Mouse (Mus musculus) forebrain, embryonic 10.5 days (tissue): ENCODE data around the gene Ankrd28. TPM values are rescaled to one million over a fixed set of nuclear protein-coding genes. Genes with fewer than 3 reads are reported as not detected.
A peak's percentile ranks its signal among the peaks of the same experiment; 100 is the strongest.

Experiments used
- DNase-seq: peaks from one replicate; pipeline ENCODE4 v3.0.0-alpha.2; 2017; ENCODE audit warnings: low spot score; ENCODE audit errors: extremely low spot score
- H3K27ac ChIP-seq: fragments of 300-500 bp; sonication (generic); 2 replicates; pipeline ENCODE4 v1.5.1; 2016; ENCODE audit warnings: mild to moderate bottlenecking
- H3K27me3 ChIP-seq: fragments of 300-500 bp; sonication (generic); 2 replicates; pipeline ENCODE4 v1.6.1; 2016; ENCODE audit warnings: mild to moderate bottlenecking; ENCODE audit not compliant: poor library complexity, severe bottlenecking
- H3K36me3 ChIP-seq: fragments of 300-500 bp; sonication (generic); replicated peaks from 2 replicates; pipeline ENCODE4 v1.6.1; 2016; ENCODE audit warnings: mild to moderate bottlenecking, moderate library complexity
- H3K4me1 ChIP-seq: fragments of 300-500 bp; sonication (generic); 2 replicates; pipeline ENCODE4 v1.6.1; 2016
- H3K4me3 ChIP-seq: fragments of 300-500 bp; sonication (generic); 2 replicates; pipeline ENCODE4 v1.5.1; 2016; ENCODE audit warnings: mild to moderate bottlenecking, moderate library complexity
- H3K9me3 ChIP-seq: fragments of 300-500 bp; sonication (generic); 2 replicates; pipeline ENCODE4 v1.6.1; 2016; ENCODE audit warnings: mild to moderate bottlenecking, moderate library complexity
- WGBS: fragments of 180-500 bp; shearing (Covaris S2); methylation state at CpG from one replicate; pipeline ENCODE4 v1.1.7; 2016; 5-methylcytosine and 5-hydroxymethylcytosine counted together
- polyA plus RNA-seq: library from polyadenylated mRNA; unstranded; fragments of >200 nt; fragmentation: Nextera tagmentation; extraction: Ambion mirVana; gene quantifications from 2 replicates; pipeline ENCODE4 v1.2.1, GENCODE M21; 2016

The Ankrd28 gene
- polyA plus RNA-seq, 1 experiment from 2014 or later: 14.1 TPM

DNA sequence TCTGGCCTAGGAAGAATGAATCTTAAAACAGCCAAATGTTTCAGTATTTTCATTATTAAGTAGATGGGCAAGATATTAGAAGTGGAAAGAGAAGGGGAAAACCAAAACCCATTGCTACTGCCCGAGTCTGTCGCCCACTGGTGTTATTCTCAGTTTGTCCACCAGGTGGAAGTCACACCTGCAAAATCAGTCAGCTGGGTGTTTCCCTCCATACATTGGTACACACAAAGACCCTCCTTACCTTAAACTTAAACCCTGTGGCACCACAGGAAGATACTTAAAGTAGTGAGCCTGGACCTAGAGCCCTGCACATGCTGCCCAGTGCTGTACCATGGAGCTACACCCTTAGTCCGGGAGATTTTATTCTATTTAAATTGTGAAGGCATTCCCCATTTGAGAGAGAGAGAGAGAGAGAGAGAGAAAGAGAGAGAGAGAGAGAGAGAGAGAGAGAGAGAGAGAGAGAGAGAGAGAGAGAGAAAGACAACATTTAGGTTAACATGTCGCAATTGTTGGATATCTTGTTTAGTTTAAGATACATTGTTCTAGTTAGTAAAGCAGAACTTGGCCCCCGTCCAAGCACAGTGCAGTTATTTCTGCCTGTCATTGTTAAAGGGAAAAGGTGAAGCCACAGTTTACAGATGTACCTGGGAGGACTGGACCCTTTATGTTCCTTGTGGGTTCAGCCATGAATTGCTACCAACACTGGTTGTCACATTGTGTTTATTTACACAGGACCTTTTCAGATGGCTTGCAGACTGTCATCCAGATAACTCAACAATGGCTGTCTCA is 173.4 kb downstream of the Ankrd28 start:
- Histone ChIP-seq H3K4me3 (no peak overlapping the region), H3K4me1 (peaks cover 34% of the 10 kb centered on the region), H3K27me3 (no peaks in the 10 kb centered on the region), H3K36me3 (no peaks in the 10 kb centered on the region), H3K27ac (peak overlapping the region; percentile 72; the same call in 1 of the 2 replicates), H3K9me3 (no peaks in the 10 kb centered on the region)
- WGBS: 49% methylated on average over 5 of the region's 5 CpGs
- peak; percentile 60 for DNase-seq

GRCm38 (mm10) chr14:31656386-31656785 is 174.1 kb downstream of the Ankrd28 start:
- no peaks in the 10 kb centered on the region for H3K36me3 ChIP-seq
- DNase-seq: no peak
- no peak overlapping the region for H3K4me3 ChIP-seq
- 82% methylated on average over 7 of the region's 7 CpGs for WGBS
- H3K27ac ChIP-seq: no peak overlapping the region
- H3K4me1 ChIP-seq: peaks cover 28% of the 10 kb centered on the region
- no peaks in the 10 kb centered on the region for H3K27me3 ChIP-seq
- H3K9me3 ChIP-seq: no peaks in the 10 kb centered on the region

DNA sequence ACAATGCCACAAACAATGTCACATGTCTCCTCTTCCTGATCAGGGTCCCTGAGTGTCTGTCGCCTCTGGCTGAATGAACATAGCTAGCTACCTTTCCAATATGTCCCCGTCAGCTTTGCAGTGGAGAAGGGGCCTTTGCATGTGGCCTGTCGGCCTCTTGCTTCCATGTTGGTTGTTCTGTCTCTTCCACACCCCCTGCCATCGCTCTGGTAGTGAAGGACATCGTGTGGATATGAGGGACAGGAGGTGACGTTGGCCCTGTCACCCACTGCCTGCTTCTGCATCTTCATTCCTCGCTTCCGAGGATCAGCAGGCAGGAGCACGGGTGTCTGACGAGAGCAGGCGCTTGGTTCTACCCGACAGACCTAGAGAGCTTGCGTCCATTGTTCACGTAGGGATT is 175.0 kb downstream of the Ankrd28 start:
- H3K4me1 ChIP-seq: peaks cover 18% of the 10 kb centered on the region
- DNase-seq: no peak
- no peaks in the 10 kb centered on the region for H3K36me3 ChIP-seq
- 82% methylated on average over 14 of the region's 14 CpGs for WGBS
- no peak overlapping the region for H3K27ac ChIP-seq
- peaks cover 3% of the 10 kb centered on the region; the same call in 1 of the 2 replicates for H3K9me3 ChIP-seq
- no peaks in the 10 kb centered on the region for H3K27me3 ChIP-seq
- no peak overlapping the region for H3K4me3 ChIP-seq

GRCm38 (mm10) chr14:31654816-31655215 is 175.6 kb downstream of the Ankrd28 start:
- no peaks in the 10 kb centered on the region for H3K36me3 ChIP-seq
- 90% methylated on average over 5 of the region's 5 CpGs for WGBS
- H3K4me1 ChIP-seq: peaks cover 12% of the 10 kb centered on the region
- H3K27ac ChIP-seq: no peak overlapping the region
- no peaks in the 10 kb centered on the region for H3K27me3 ChIP-seq
- DNase-seq: no peak
- peaks cover 5% of the 10 kb centered on the region; the same call in 1 of the 2 replicates for H3K9me3 ChIP-seq
- H3K4me3 ChIP-seq: no peak overlapping the region

- 84% methylated on average over 14 of the region's 14 CpGs for WGBS
- Histone ChIP-seq H3K27me3 (no peaks in the 10 kb centered on the region), H3K4me3 (no peak overlapping the region), H3K36me3 (no peaks in the 10 kb centered on the region), H3K4me1 (peaks cover 2% of the 10 kb centered on the region; the same call in 1 of the 2 replicates), H3K27ac (no peak overlapping the region), H3K9me3 (peaks cover 5% of the 10 kb centered on the region; the same call in 1 of the 2 replicates)
- DNase-seq: no peak
These were observed 177.2 kb downstream of the Ankrd28 start for GRCm38 (mm10) chr14:31653101-31653875.

DNA sequence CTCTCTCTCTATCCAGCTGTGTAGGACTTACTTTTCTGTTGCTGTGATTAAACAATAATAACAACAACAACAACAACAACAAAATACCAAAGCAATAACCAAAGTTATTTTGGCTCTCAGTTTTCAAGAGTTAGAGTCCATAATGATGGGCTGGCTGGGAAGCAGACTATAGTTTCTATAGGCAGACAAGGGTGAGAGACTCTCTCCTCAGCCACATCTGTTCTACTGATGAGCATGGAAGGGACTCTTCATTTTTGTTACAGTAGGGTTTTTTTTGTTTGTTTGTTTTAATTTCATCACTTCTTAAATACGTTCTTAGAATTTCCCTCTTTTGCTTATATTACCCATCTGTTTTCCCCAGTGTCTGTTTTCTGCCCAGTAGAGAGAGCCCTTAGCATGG is 177.8 kb downstream of the Ankrd28 start:
- no peak overlapping the region for H3K27ac ChIP-seq
- H3K36me3 ChIP-seq: no peaks in the 10 kb centered on the region
- WGBS: 95% methylated on average over 1 of the region's 1 CpGs
- no peak overlapping the region for H3K4me3 ChIP-seq
- DNase-seq: no peak
- no peaks in the 10 kb centered on the region for H3K4me1 ChIP-seq
- H3K9me3 ChIP-seq: peaks cover 5% of the 10 kb centered on the region; the same call in 1 of the 2 replicates
- H3K27me3 ChIP-seq: no peaks in the 10 kb centered on the region

DNA sequence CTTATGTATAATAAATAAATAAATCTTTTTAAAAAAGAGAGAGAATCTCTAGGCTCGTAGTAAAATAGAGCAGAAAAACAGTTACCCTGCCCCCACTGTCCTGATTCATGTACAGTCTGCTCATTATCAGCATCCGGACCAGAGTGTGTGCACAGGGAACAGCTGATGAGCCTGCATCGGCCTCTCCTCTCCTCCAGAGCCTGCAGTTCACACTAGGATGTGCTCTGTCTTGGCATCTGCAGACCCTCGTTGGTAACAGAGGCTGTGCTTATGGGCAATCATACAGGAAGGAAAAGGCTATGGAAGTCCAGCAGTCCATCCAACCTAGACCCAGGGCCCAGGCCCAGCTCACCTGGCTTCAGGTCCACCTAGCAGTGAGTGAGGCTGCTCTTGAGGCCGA is 178.3 kb downstream of the Ankrd28 start:
- 81% methylated on average over 5 of the region's 5 CpGs for WGBS
- DNase-seq: no peak
- no peaks in the 10 kb centered on the region for H3K4me1 ChIP-seq

DNA sequence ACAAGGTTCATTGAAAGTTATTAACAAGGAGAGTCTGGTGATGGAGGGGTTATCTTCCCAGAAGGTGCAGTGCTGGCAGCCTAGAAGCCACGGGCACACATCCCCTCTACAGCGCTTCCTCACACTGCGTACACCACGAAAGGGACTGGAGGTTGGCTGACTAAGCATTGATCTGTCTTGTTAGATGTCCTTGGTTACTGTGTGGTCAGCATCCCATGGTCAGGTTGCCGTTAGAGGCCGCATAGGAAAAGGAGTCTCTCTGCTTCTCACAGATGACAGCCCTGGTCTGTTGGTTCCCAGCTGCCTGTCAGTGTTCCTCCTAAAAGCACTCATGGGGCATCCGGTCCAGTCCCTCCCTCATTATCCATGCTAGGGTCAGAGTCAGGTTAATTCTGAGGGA is 179.2 kb downstream of the Ankrd28 start:
- no peak overlapping the region for H3K27ac ChIP-seq
- no peaks in the 10 kb centered on the region for H3K27me3 ChIP-seq
- no peaks in the 10 kb centered on the region for H3K4me1 ChIP-seq
- no peaks in the 10 kb centered on the region for H3K36me3 ChIP-seq
- no peak for DNase-seq
- H3K9me3 ChIP-seq: peaks cover 5% of the 10 kb centered on the region; the same call in 1 of the 2 replicates
- H3K4me3 ChIP-seq: no peak overlapping the region
- 95% methylated on average over 7 of the region's 7 CpGs for WGBS

More for the DNA sequence above, 178.3 kb downstream of the Ankrd28 start:
- H3K36me3 ChIP-seq: no peaks in the 10 kb centered on the region
- H3K4me3 ChIP-seq: no peak overlapping the region
- peaks cover 5% of the 10 kb centered on the region; the same call in 1 of the 2 replicates for H3K9me3 ChIP-seq
- no peaks in the 10 kb centered on the region for H3K27me3 ChIP-seq
- H3K27ac ChIP-seq: no peak overlapping the region

DNA sequence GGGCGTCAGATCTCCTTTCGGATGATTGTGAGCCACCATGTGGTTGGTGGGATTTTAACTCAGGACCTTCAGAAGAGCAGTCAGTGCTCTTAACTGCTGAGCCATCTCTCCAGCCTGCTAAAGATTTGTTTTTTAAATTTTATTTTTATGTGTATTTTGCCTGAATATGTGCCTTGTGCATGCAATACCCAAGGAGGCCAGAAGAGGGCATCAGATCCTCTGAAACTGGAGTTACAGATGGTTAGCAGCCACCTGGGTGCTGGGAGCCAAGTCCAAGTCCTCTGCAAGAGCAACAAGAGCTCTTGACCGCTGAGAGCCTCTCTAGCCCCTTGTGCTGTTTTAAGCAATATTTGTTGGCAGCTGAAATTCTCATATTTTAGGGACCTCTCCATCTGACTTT is 180.1 kb downstream of the Ankrd28 start:
- Histone ChIP-seq H3K4me3 (no peak overlapping the region), H3K4me1 (no peaks in the 10 kb centered on the region), H3K27ac (no peak overlapping the region), H3K27me3 (no peaks in the 10 kb centered on the region), H3K36me3 (no peaks in the 10 kb centered on the region), H3K9me3 (peaks cover 5% of the 10 kb centered on the region; the same call in 1 of the 2 replicates)
- WGBS: 94% methylated on average over 3 of the region's 3 CpGs
- DNase-seq: no peak

Other genes starting within 250 kb of the Ankrd28 start
- 0.16 and 0.22 TPM in 2 replicates for gene Colq, start 239.3 kb downstream of the Ankrd28 start, polyA plus RNA-seq
- 0.10 and 1.5 TPM in 2 replicates for gene Gm49387, start 189.8 kb downstream of the Ankrd28 start, polyA plus RNA-seq
- gene Btd, start 189.6 kb downstream of the Ankrd28 start, polyA plus RNA-seq: 11.8 and 13.0 TPM in 2 replicates
- 6.0 and 7.1 TPM in 2 replicates for gene Hacl1, start 189.4 kb downstream of the Ankrd28 start, polyA plus RNA-seq
- gene Galnt15, start 198.3 kb upstream of the Ankrd28 start, polyA plus RNA-seq: 0.05 and 0.09 TPM in 2 replicates